Mouse (Mus musculus) hindlimb bud, embryonic 11.5 days (tissue): ENCODE results near the gene Tmed10.

Experiments
- DNase-seq: peaks from one replicate; pipeline ENCODE4 v3.0.0-alpha.2; 2012; ENCODE audit warnings: low read depth, low spot score; ENCODE audit errors: extremely low spot score

The Tmed10 gene

GRCm38 (mm10) chr12:85374561-85375272 is at the start of gene Tmed10:
Gene Tmed10, minus strand, starts transcription at chr12:85374847.
- peak; percentile 97 for DNase-seq

GRCm38 (mm10) chr12:85423236-85423635 is 48.6 kb upstream of the Tmed10 start:
- DNase-seq, result no peak

- no peak for DNase-seq
These were observed 47.9 kb upstream of the Tmed10 start for GRCm38 (mm10) chr12:85422536-85422935.

- DNase-seq, result no peak
These were observed 46.3 kb upstream of the Tmed10 start for GRCm38 (mm10) chr12:85420945-85421344.

- no peak for DNase-seq
These were observed 43.2 kb upstream of the Tmed10 start for GRCm38 (mm10) chr12:85417845-85418244.

- DNase-seq, result no peak
These were observed 41.7 kb upstream of the Tmed10 start for GRCm38 (mm10) chr12:85416298-85416697.

- DNase-seq, result no peak
These were observed 41.2 kb upstream of the Tmed10 start for GRCm38 (mm10) chr12:85415876-85416275.

GRCm38 (mm10) chr12:85411136-85411535 is 36.5 kb upstream of the Tmed10 start:
- DNase-seq, result no peak

- DNase-seq, result no peak
These were observed 23.3 kb upstream of the Tmed10 start for GRCm38 (mm10) chr12:85397960-85398272.

GRCm38 (mm10) chr12:85397063-85397959 is 22.7 kb upstream of the Tmed10 start:
- no peak for DNase-seq

- no peak for DNase-seq
These were observed 19.3 kb upstream of the Tmed10 start for GRCm38 (mm10) chr12:85393981-85394380.

- DNase-seq, result no peak
These were observed 18.9 kb upstream of the Tmed10 start for GRCm38 (mm10) chr12:85393526-85393925.

GRCm38 (mm10) chr12:85391148-85391547 is 16.5 kb upstream of the Tmed10 start:
- DNase-seq, result no peak

- DNase-seq, result no peak
These were observed 14.8 kb upstream of the Tmed10 start for GRCm38 (mm10) chr12:85389204-85390185.

- DNase-seq, result no peak
These were observed 11.3 kb upstream of the Tmed10 start for GRCm38 (mm10) chr12:85385995-85386375.

GRCm38 (mm10) chr12:85385329-85385994 is 10.8 kb upstream of the Tmed10 start:
- DNase-seq, result no peak

- DNase-seq, result no peak
These were observed 8.4 kb upstream of the Tmed10 start for GRCm38 (mm10) chr12:85382761-85383680.

GRCm38 (mm10) chr12:85381570-85381969 is 6.9 kb upstream of the Tmed10 start:
- no peak for DNase-seq

GRCm38 (mm10) chr12:85380942-85381341 is 6.3 kb upstream of the Tmed10 start:
- DNase-seq, result no peak
